Mouse (Mus musculus) spleen, adult 2 months (tissue): ENCODE results near the gene Sohlh1. TPM values are rescaled to one million over a fixed set of nuclear protein-coding genes. Genes with fewer than 3 reads are reported as not detected.

ENCODE experiments used
- DNase-seq, 2 experiments: peaks; one replicate each; pipeline versions ENCODE4 v3.0.0 to v3.0.0-alpha.2; 2012 to 2021; ENCODE audit warnings: low spot score in 2 of 2, low read depth in 1 of 2
- H3K27ac ChIP-seq: fragments of 200-500 bp; 2 replicates; pipeline ENCODE4 v1.5.1; 2012; ENCODE audit warnings: low read length, inconsistent platforms; ENCODE audit not compliant: insufficient read depth
- H3K27me3 ChIP-seq: fragments of 200-500 bp; 2 replicates; pipeline ENCODE4 v1.6.1; 2012; ENCODE audit warnings: mild to moderate bottlenecking, moderate library complexity, low read length, inconsistent platforms; ENCODE audit not compliant: control insufficient read depth, insufficient read depth
- H3K36me3 ChIP-seq: fragments of 200-500 bp; 2 replicates; pipeline ENCODE4 v1.6.1; 2012; ENCODE audit warnings: mild to moderate bottlenecking, low read length, inconsistent platforms; ENCODE audit not compliant: control insufficient read depth, insufficient read depth
- H3K4me1 ChIP-seq: fragments of 200-500 bp; 2 replicates; pipeline ENCODE4 v1.6.1; 2011; ENCODE audit warnings: inconsistent platforms; ENCODE audit not compliant: control insufficient read depth, insufficient read depth, insufficient read length
- H3K4me3 ChIP-seq: fragments of 200-500 bp; 2 replicates; pipeline ENCODE4 v1.5.1; 2011; ENCODE audit warnings: mild to moderate bottlenecking, inconsistent platforms; ENCODE audit not compliant: insufficient read depth, insufficient read length; ENCODE audit errors: extremely low read depth
- CTCF ChIP-seq: fragments of 200-500 bp; IDR thresholded peaks from 2 replicates; pipeline ENCODE4 v1.5.1; 2011; ENCODE audit warnings: mild to moderate bottlenecking, inconsistent platforms; ENCODE audit not compliant: insufficient read depth, insufficient read length, insufficient replicate concordance; ENCODE audit errors: extremely low read depth
- POLR2A ChIP-seq: fragments of 200-500 bp; IDR thresholded peaks from 2 replicates; pipeline ENCODE4 v1.6.1; 2011; ENCODE audit warnings: low read depth, low read length, inconsistent platforms
- WGBS: fragments of 180-500 bp; shearing (Covaris S2); methylation state at CpG from one replicate; pipeline ENCODE4 v1.1.7; 2018; 5-methylcytosine and 5-hydroxymethylcytosine counted together
- polyA plus RNA-seq: library from polyadenylated mRNA; depleted of rRNA; stranded (reverse); fragments of >200 nt; gene quantifications from 2 replicates; pipeline ENCODE4 v1.2.3, GENCODE M21; 2012

Sohlh1 gene
- polyA plus RNA-seq, 1 experiment = not detected

DNA sequence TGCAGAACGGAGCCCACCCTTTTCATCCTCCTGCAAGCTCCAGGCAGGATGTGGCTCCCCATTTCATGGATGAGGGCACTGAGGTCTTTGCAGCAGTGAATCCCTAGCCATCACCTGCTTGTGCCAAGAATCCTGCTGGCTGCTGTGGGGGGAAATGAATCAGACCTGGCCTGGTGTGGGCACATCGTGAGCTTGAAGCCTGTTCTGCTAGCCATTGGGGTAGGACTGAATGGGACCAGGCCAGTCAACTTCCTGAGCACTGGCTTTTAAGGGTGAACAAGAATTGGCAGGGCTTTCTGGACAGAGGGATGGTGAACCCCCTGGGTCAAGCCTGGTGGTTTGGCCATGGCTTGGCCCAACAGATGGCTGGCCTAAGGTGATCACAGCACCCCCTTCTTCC, 31.5 kb upstream of the Sohlh1 start:
- no peak for DNase-seq
- WGBS = 76% methylated on average over 2 of the region's 2 CpGs

GRCm38 (mm10) chr2:25877736-25878268, 30.8 kb upstream of the Sohlh1 start:
- WGBS = 11% methylated on average over 49 of the region's 49 CpGs
- H3K27ac ChIP-seq = no peak overlapping the region
- no peaks in the 10 kb centered on the region; the same call in 1 of the 2 replicates for H3K4me1 ChIP-seq
- no peak for DNase-seq
- peaks cover 3% of the 10 kb centered on the region for H3K27me3 ChIP-seq
- TF ChIP-seq POLR2A (no peak), CTCF (no peak)
- no peaks in the 10 kb centered on the region for H3K36me3 ChIP-seq
- no peak overlapping the region for H3K4me3 ChIP-seq

More for the DNA sequence above, 31.5 kb upstream of the Sohlh1 start:
- Histone ChIP-seq H3K27me3 (peaks cover 3% of the 10 kb centered on the region), H3K4me1 (no peaks in the 10 kb centered on the region; the same call in 1 of the 2 replicates), H3K4me3 (no peak overlapping the region), H3K36me3 (no peaks in the 10 kb centered on the region), H3K27ac (no peak overlapping the region)
- TF ChIP-seq CTCF (no peak), POLR2A (no peak)

DNA sequence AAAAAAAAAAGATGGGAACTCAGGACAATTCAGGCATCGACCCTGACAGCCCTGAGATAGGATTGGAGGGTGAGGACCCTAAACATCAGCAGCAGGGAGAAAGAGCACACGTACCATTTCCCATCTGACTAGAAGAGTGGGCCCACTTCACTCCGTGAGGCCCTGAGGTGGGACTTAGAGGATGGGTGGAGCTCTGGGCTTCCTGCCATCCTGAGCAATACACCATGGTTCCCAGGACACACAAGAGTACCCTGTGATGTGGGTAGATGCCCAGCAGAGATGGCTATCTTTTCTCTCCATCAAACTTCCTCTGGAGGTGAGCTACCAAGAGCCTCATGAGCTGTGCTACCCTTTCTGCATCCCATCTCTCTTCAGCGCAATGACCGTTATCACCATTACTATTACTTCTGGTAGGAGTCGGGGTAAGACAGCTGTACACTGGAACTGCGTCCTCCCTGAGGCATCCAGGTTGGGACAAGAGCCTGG, 30.2 kb upstream of the Sohlh1 start:
- no peak overlapping the region for H3K4me3 ChIP-seq
- no peak overlapping the region for H3K27ac ChIP-seq
- no peaks in the 10 kb centered on the region; the same call in 1 of the 2 replicates for H3K4me1 ChIP-seq
- H3K27me3 ChIP-seq = peaks cover 3% of the 10 kb centered on the region
- TF ChIP-seq CTCF (no peak), POLR2A (no peak)
- 32% methylated on average over 7 of the region's 7 CpGs for WGBS
- no peaks in the 10 kb centered on the region for H3K36me3 ChIP-seq
- no peak for DNase-seq

DNA sequence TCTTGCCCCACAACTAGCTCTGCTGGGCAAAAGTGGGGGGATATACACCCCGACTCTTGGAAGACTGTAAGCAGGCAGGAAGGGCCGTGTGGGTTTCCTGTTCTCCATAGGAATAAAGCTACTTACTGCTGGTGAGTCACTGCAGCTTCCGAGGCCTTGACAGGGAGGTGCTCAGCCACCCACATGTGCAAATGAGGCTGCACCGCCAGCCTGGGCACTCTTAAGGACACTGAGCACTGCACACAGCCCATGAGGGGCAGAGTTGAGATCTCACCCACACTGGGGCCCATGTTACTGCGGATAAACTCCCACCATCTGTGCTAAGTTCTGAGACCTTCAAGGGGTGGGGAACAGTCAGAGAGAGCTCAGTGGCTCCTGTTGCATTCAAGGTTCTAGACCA, 19.6 kb upstream of the Sohlh1 start:
- no peak for TF ChIP-seq CTCF
- no peak for TF ChIP-seq POLR2A
- H3K4me3 ChIP-seq = no peak overlapping the region
- H3K4me1 ChIP-seq = peaks cover 3% of the 10 kb centered on the region; the same call in 1 of the 2 replicates
- H3K36me3 ChIP-seq = no peaks in the 10 kb centered on the region
- 51% methylated on average over 5 of the region's 5 CpGs for WGBS
- no peak overlapping the region for H3K27ac ChIP-seq
- DNase-seq = no peak
- H3K27me3 ChIP-seq = peaks cover 10% of the 10 kb centered on the region; the same call in 1 of the 2 replicates

DNA sequence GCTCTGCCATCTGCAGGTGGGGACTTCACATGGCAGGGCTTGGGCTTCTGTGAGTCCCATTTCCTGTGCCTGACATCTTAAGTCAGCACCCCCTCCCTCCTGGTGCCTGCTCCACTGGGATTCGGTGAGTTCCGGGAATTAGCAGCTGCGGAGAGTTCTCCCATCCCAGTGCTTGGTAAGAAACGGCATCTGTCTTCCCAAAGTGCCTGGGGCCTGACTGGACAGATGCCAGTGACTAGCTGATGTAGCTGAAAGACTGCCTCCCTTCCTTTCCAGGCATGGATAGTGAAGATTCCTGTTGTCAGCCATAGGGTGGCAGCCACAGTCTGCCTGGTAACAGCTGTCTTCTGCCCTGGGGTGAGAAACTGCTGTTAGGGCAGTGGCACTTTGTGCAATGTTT, 18.4 kb upstream of the Sohlh1 start:
- Histone ChIP-seq H3K27me3 (peaks cover 10% of the 10 kb centered on the region; the same call in 1 of the 2 replicates), H3K27ac (no peak overlapping the region), H3K36me3 (no peaks in the 10 kb centered on the region), H3K4me3 (no peak overlapping the region), H3K4me1 (peaks cover 3% of the 10 kb centered on the region; the same call in 1 of the 2 replicates)
- no peak for DNase-seq
- TF ChIP-seq CTCF = no peak
- TF ChIP-seq POLR2A = no peak
- WGBS = 30% methylated on average over 4 of the region's 4 CpGs

DNA sequence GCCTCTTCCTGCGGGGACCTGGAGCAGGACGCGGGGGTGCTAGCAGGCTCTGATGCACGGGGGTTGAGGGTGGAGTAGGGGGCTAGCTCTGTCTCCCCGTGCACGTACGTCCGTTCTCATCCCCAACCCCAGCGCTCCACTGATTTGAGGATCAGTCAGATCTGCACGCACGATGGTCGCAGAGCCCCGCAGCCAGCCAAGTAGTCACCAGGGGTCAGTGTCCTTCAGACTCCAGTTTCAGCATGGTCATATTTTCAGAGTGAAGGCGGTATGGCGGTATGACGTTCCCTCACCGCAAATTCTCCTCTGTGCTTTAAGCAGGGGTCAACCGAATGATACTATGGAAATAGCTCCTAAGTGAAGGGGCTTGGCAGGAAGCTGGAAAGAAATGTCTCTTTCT, 17.2 kb upstream of the Sohlh1 start:
- H3K27me3 ChIP-seq = peaks cover 10% of the 10 kb centered on the region; the same call in 1 of the 2 replicates
- WGBS = 7% methylated on average over 18 of the region's 18 CpGs
- H3K4me3 ChIP-seq = no peak overlapping the region
- H3K4me1 ChIP-seq = peaks cover 3% of the 10 kb centered on the region; the same call in 1 of the 2 replicates
- no peak for DNase-seq
- no peaks in the 10 kb centered on the region for H3K36me3 ChIP-seq
- no peak for TF ChIP-seq CTCF
- TF ChIP-seq POLR2A = no peak
- H3K27ac ChIP-seq = no peak overlapping the region
